Mouse (Mus musculus) forelimb bud, embryonic 11.5 days (tissue): ENCODE results near the gene Oasl2.
"Not testable (repeated sequence)": the region's sequence is repeated elsewhere in the genome, so short reads cannot be mapped to it uniquely, and the experiment has no call there.

Experiments
- DNase-seq: peaks from one replicate; pipeline ENCODE4 v3.0.0-alpha.2; 2012; ENCODE audit warnings: low read depth, low spot score

The Oasl2 gene

GRCm38 (mm10) chr5:114914855-114915254, 18.1 kb downstream of the Oasl2 start:
- no peak for DNase-seq

- no peak for DNase-seq
Measured at GRCm38 (mm10) chr5:114915854-114916253, 19.1 kb downstream of the Oasl2 start.

- no peak for DNase-seq
Measured at GRCm38 (mm10) chr5:114916777-114917176, 20.0 kb downstream of the Oasl2 start.

GRCm38 (mm10) chr5:114917357-114917756, 20.6 kb downstream of the Oasl2 start:
- not testable (repeated sequence) for DNase-seq

- DNase-seq: no peak
Measured at GRCm38 (mm10) chr5:114921551-114922365, 25.0 kb downstream of the Oasl2 start.

- peak; percentile 69 for DNase-seq
Measured at GRCm38 (mm10) chr5:114922366-114922731, 25.6 kb downstream of the Oasl2 start.

GRCm38 (mm10) chr5:114922998-114923473, 26.3 kb downstream of the Oasl2 start, which contains the start of gene Oasl1:
TSS of gene Oasl1 (plus strand) at chr5:114923240.
- DNase-seq: no peak

GRCm38 (mm10) chr5:114926153-114926684, 29.5 kb downstream of the Oasl2 start:
- DNase-seq: no peak

GRCm38 (mm10) chr5:114926753-114927152, 30.0 kb downstream of the Oasl2 start:
- no peak for DNase-seq

- DNase-seq: no peak
Measured at GRCm38 (mm10) chr5:114931626-114932025, 34.9 kb downstream of the Oasl2 start.

GRCm38 (mm10) chr5:114933206-114933605, 36.5 kb downstream of the Oasl2 start:
- DNase-seq: no peak

GRCm38 (mm10) chr5:114935838-114936237, 39.1 kb downstream of the Oasl2 start:
- no peak for DNase-seq

GRCm38 (mm10) chr5:114941138-114941537, 44.4 kb downstream of the Oasl2 start:
- not testable (repeated sequence) for DNase-seq

- peak; percentile 92 for DNase-seq
Measured at GRCm38 (mm10) chr5:114942074-114942765, 45.5 kb downstream of the Oasl2 start, which contains the start of gene 2210016L21Rik. TSS of gene 2210016L21Rik (plus strand) at chr5:114942158.

GRCm38 (mm10) chr5:114942766-114943130, 46.0 kb downstream of the Oasl2 start:
- DNase-seq: no peak

GRCm38 (mm10) chr5:114945072-114945471, 48.3 kb downstream of the Oasl2 start:
- DNase-seq: no peak

- no peak for DNase-seq
Measured at GRCm38 (mm10) chr5:114948891-114949290, 52.2 kb downstream of the Oasl2 start.

- DNase-seq: no peak
Measured at GRCm38 (mm10) chr5:114949316-114949715, 52.6 kb downstream of the Oasl2 start.

GRCm38 (mm10) chr5:114949812-114950211, 53.1 kb downstream of the Oasl2 start:
- no peak for DNase-seq

GRCm38 (mm10) chr5:114950669-114951068, 53.9 kb downstream of the Oasl2 start:
- DNase-seq: no peak

- no peak for DNase-seq
Measured at GRCm38 (mm10) chr5:114951279-114951880, 54.6 kb downstream of the Oasl2 start.

- DNase-seq: no peak
Measured at GRCm38 (mm10) chr5:114953326-114953725, 56.6 kb downstream of the Oasl2 start.
